Mouse (Mus musculus): ENCODE measurements around the gene Fam221a. TPM values are rescaled to one million over a fixed set of nuclear protein-coding genes. Genes with fewer than 3 reads are reported as not detected.
A peak's percentile ranks its signal among the peaks of the same experiment; 100 is the strongest.

The Fam221a gene
- polyA plus RNA-seq, 1 experiment from 2014 or later = 2.5 TPM

- Histone ChIP-seq H3K27ac (ENCODE audit: low read depth) (no peak overlapping the region), H3K27me3 (ENCODE audit: insufficient read depth, low read length) (no peaks in the 10 kb centered on the region), H3K9me3 (ENCODE audit: low read length) (no peaks in the 10 kb centered on the region), H3K9ac (replicated peaks) (peak overlapping the region; percentile 76), H3K4me3 (ENCODE audit: low read depth, low read length) (peak overlapping the region; percentile 66), H3K36me3 (replicated peaks; ENCODE audit: insufficient read depth, low read length) (no peaks in the 10 kb centered on the region), H3K4me1 (ENCODE audit: insufficient read depth) (0 out of 2 replicates have a peak, but pooled peaks cover 6% of the 10 kb centered on the region), H3K4me2 (ENCODE audit: low read depth, low read length) (peak overlapping the region; percentile 89)
- no peak for TF ChIP-seq EP300 (IDR thresholded peaks at IDR 0.05; ENCODE audit: low read depth)
- TF ChIP-seq CTCF (IDR thresholded peaks at IDR 0.05; ENCODE audit: low read depth) = no peak
- ATAC-seq (no peak), DNase-seq (no peak)
- WGBS (ENCODE audit: insufficient replicate concordance) = 58% methylated on average over 3 of the region's 3 CpGs
Measured at GRCm38 (mm10) chr6:49368212-49368611, 673 bp downstream of the Fam221a start.

- DNase-seq (no peak), ATAC-seq (no peak)
- Histone ChIP-seq H3K4me2 (ENCODE audit: low read depth, low read length) (no peak overlapping the region), H3K4me1 (ENCODE audit: insufficient read depth) (0 out of 2 replicates have a peak, but pooled peaks cover 6% of the 10 kb centered on the region), H3K27ac (ENCODE audit: low read depth) (no peak overlapping the region), H3K9ac (replicated peaks) (no peak overlapping the region), H3K4me3 (ENCODE audit: low read depth, low read length) (no peak overlapping the region), H3K36me3 (replicated peaks; ENCODE audit: insufficient read depth, low read length) (no peaks in the 10 kb centered on the region; the same call in 1 of the 2 replicates), H3K9me3 (ENCODE audit: low read length) (no peaks in the 10 kb centered on the region), H3K27me3 (ENCODE audit: insufficient read depth, low read length) (no peaks in the 10 kb centered on the region)
- no peak for TF ChIP-seq EP300 (IDR thresholded peaks at IDR 0.05; ENCODE audit: low read depth)
- no peak for TF ChIP-seq CTCF (IDR thresholded peaks at IDR 0.05; ENCODE audit: low read depth)
- WGBS (ENCODE audit: insufficient replicate concordance) = 57% methylated on average over 4 of the region's 4 CpGs
Measured at GRCm38 (mm10) chr6:49372705-49373104, 5.2 kb downstream of the Fam221a start.

- no peak overlapping the region for H3K9ac ChIP-seq (replicated peaks)
- H3K4me3 ChIP-seq (ENCODE audit: low read depth, low read length) = no peak overlapping the region
- 77% methylated on average over 2 of the region's 2 CpGs for WGBS (ENCODE audit: insufficient replicate concordance)
- no peaks in the 10 kb centered on the region for H3K4me1 ChIP-seq (ENCODE audit: insufficient read depth)
- no peaks in the 10 kb centered on the region for H3K9me3 ChIP-seq (ENCODE audit: low read length)
- TF ChIP-seq EP300 (IDR thresholded peaks at IDR 0.05; ENCODE audit: low read depth) = no peak
- TF ChIP-seq CTCF (IDR thresholded peaks at IDR 0.05; ENCODE audit: low read depth) = no peak
- DNase-seq (no peak), ATAC-seq (peak; percentile 56)
- H3K36me3 ChIP-seq (replicated peaks; ENCODE audit: insufficient read depth, low read length) = no peaks in the 10 kb centered on the region; the same call in 1 of the 2 replicates
- no peaks in the 10 kb centered on the region for H3K27me3 ChIP-seq (ENCODE audit: insufficient read depth, low read length)
- H3K27ac ChIP-seq (ENCODE audit: low read depth) = no peak overlapping the region
- H3K4me2 ChIP-seq (ENCODE audit: low read depth, low read length) = no peak overlapping the region
Measured at GRCm38 (mm10) chr6:49373943-49374342, 6.4 kb downstream of the Fam221a start.

GRCm38 (mm10) chr6:49378328-49378727 lies 10.8 kb downstream of the Fam221a start:
- no peaks in the 10 kb centered on the region for H3K27me3 ChIP-seq (ENCODE audit: insufficient read depth, low read length)
- TF ChIP-seq CTCF (IDR thresholded peaks at IDR 0.05; ENCODE audit: low read depth) (no peak), EP300 (IDR thresholded peaks at IDR 0.05; ENCODE audit: low read depth) (no peak)

GRCm38 (mm10) chr6:49394276-49394675 lies 26.7 kb downstream of the Fam221a start:
- Histone ChIP-seq H3K36me3 (replicated peaks; ENCODE audit: insufficient read depth, low read length) (no peaks in the 10 kb centered on the region), H3K27ac (ENCODE audit: low read depth) (no peak overlapping the region), H3K4me3 (ENCODE audit: low read depth, low read length) (no peak overlapping the region), H3K9ac (replicated peaks) (no peak overlapping the region), H3K4me2 (ENCODE audit: low read depth, low read length) (no peak overlapping the region), H3K9me3 (ENCODE audit: low read length) (no peaks in the 10 kb centered on the region), H3K4me1 (ENCODE audit: insufficient read depth) (no peaks in the 10 kb centered on the region), H3K27me3 (ENCODE audit: insufficient read depth, low read length) (no peaks in the 10 kb centered on the region)
- no peak for ATAC-seq
- WGBS (ENCODE audit: insufficient replicate concordance) = 61% methylated on average over 1 of the region's 1 CpGs
- TF ChIP-seq EP300 (IDR thresholded peaks at IDR 0.05; ENCODE audit: low read depth) = no peak
- no peak for TF ChIP-seq CTCF (IDR thresholded peaks at IDR 0.05; ENCODE audit: low read depth)
- DNase-seq = no peak

More at GRCm38 (mm10) chr6:49378328-49378727, 10.8 kb downstream of the Fam221a start:
- H3K4me1 ChIP-seq (ENCODE audit: insufficient read depth) = no peaks in the 10 kb centered on the region
- no peak overlapping the region for H3K4me2 ChIP-seq (ENCODE audit: low read depth, low read length)
- H3K9me3 ChIP-seq (ENCODE audit: low read length) = no peaks in the 10 kb centered on the region
- no peak overlapping the region for H3K9ac ChIP-seq (replicated peaks)
- 74% methylated on average over 12 of the region's 12 CpGs for WGBS (ENCODE audit: insufficient replicate concordance)
- ATAC-seq (no peak), DNase-seq (no peak)
- H3K27ac ChIP-seq (ENCODE audit: low read depth) = no peak overlapping the region
- no peak overlapping the region for H3K4me3 ChIP-seq (ENCODE audit: low read depth, low read length)
- no peaks in the 10 kb centered on the region; the same call in 1 of the 2 replicates for H3K36me3 ChIP-seq (replicated peaks; ENCODE audit: insufficient read depth, low read length)

GRCm38 (mm10) chr6:49395316-49395715 lies 27.8 kb downstream of the Fam221a start, which contains the start of gene Stk31:
Stk31 (plus strand) TSS chr6:49395604.
- no peak for ATAC-seq
- no peak within 1 kb of the TSS for H3K9ac ChIP-seq (replicated peaks)
- no peak within 1 kb of the TSS for H3K27ac ChIP-seq (ENCODE audit: low read depth)
- 87% methylated on average over 34 of the region's 34 CpGs for WGBS (ENCODE audit: insufficient replicate concordance)
- DNase-seq = no peak
- no peak for TF ChIP-seq EP300 (IDR thresholded peaks at IDR 0.05; ENCODE audit: low read depth)
- TF ChIP-seq CTCF (IDR thresholded peaks at IDR 0.05; ENCODE audit: low read depth) = no peak
- H3K4me1 ChIP-seq (ENCODE audit: insufficient read depth) = no peaks in the 10 kb centered on the region
- no peaks in the 10 kb centered on the region for H3K27me3 ChIP-seq (ENCODE audit: insufficient read depth, low read length)
- H3K4me2 ChIP-seq (ENCODE audit: low read depth, low read length) = no peak within 1 kb of the TSS
- no peak within 1 kb of the TSS for H3K4me3 ChIP-seq (ENCODE audit: low read depth, low read length)
- H3K36me3 ChIP-seq (replicated peaks; ENCODE audit: insufficient read depth, low read length) = no peaks in the 10 kb centered on the region
- no peaks in the 10 kb centered on the region for H3K9me3 ChIP-seq (ENCODE audit: low read length)

- Histone ChIP-seq H3K4me3 (ENCODE audit: low read depth, low read length) (no peak overlapping the region), H3K36me3 (replicated peaks; ENCODE audit: insufficient read depth, low read length) (no peaks in the 10 kb centered on the region), H3K4me2 (ENCODE audit: low read depth, low read length) (no peak overlapping the region), H3K4me1 (ENCODE audit: insufficient read depth) (no peaks in the 10 kb centered on the region), H3K27ac (ENCODE audit: low read depth) (no peak overlapping the region), H3K27me3 (ENCODE audit: insufficient read depth, low read length) (no peaks in the 10 kb centered on the region), H3K9ac (replicated peaks) (no peak overlapping the region), H3K9me3 (ENCODE audit: low read length) (no peaks in the 10 kb centered on the region)
- DNase-seq = no peak
- TF ChIP-seq EP300 (IDR thresholded peaks at IDR 0.05; ENCODE audit: low read depth) (no peak), CTCF (IDR thresholded peaks at IDR 0.05; ENCODE audit: low read depth) (peak; percentile 61)
- no peak for ATAC-seq
Measured at GRCm38 (mm10) chr6:49397466-49397865, 29.9 kb downstream of the Fam221a start.
